Mouse (Mus musculus) liver, postnatal 0 days (tissue): ENCODE measurements at regions not wholly inside any gene's neighbourhood (a gene's known extent, or its start where the extent isn't known, plus 50 kb on each side); places are given as distances from the start of the nearest gene placed in this dataset.

Source experiments
- CTCF ChIP-seq: sonication (generic); IDR thresholded peaks from 2 replicates; pipeline ENCODE4 v1.5.1; 2016; ENCODE audit warnings: antibody characterized with exemption, low read depth
- EP300 ChIP-seq: IDR thresholded peaks from 2 replicates; pipeline ENCODE4 v1.6.1; 2016; ENCODE audit warnings: antibody characterized with exemption, low read depth, mild to moderate bottlenecking

DNA sequence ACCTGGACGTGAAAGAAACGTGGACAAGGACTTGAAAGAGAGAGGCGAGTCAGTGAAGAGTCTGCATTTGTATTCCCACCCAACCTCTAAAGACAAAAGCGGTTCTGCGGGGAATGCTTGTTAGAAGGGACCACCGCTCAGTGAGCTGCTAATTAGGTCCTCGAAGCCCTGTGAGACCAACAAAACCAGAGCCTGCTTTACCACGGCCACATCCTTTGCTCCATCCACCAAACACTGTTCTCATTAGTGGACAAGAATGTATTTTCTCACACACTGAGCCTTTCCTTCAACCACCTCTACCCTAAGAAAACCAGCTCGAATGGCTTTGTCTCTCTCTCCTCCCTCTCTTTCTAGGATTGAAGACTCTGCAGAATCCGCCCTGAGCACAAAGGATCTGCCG lies 365.1 kb upstream of the Nfe2l3 start:
- TF ChIP-seq EP300, result no peak
- no peak for TF ChIP-seq CTCF
